Mouse (Mus musculus): ENCODE measurements around the gene Gm13090. TPM values are rescaled to one million over a fixed set of nuclear protein-coding genes. Genes with fewer than 3 reads are reported as not detected.

The Gm13090 gene
- polyA plus RNA-seq, 1 experiment, result not detected

DNA sequence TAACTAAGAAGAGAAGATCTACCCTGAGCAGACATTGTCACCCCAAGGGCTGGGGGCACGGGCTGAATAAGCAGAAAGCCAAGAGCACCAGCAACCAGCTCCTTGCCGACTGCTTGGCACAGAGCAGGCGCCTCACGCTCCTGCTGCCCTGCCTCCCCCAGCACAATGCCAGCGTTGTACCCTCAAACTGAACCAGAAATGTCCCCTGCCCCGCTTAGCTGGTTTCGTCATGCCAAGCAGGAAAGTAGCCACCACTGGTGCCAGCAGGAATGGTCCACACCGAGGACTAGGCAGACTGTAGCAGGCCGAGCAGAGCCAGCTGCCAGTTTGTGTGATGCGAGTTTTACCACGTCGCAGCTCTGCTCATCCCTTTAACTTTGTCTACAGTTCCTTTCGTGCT lies 7.4 kb upstream of the Gm13090 start:
- TF ChIP-seq GATA1 (IDR thresholded peaks at IDR 0.05; ENCODE audit: low read length), result no peak

GRCm38 (mm10) chr4:151083027-151083426 lies 6.3 kb upstream of the Gm13090 start:
- no peak for TF ChIP-seq GATA1 (IDR thresholded peaks at IDR 0.05; ENCODE audit: low read length)

- TF ChIP-seq GATA1 (IDR thresholded peaks at IDR 0.05; ENCODE audit: low read length), result no peak
Observed at GRCm38 (mm10) chr4:151087358-151087757, 2.0 kb upstream of the Gm13090 start.

- no peak for TF ChIP-seq GATA1 (IDR thresholded peaks at IDR 0.05; ENCODE audit: low read length)
Observed at GRCm38 (mm10) chr4:151088819-151089218, 551 bp upstream of the Gm13090 start.

GRCm38 (mm10) chr4:151095207-151095606 lies 5.8 kb downstream of the Gm13090 start:
- TF ChIP-seq GATA1 (IDR thresholded peaks at IDR 0.05; ENCODE audit: low read length), result no peak

DNA sequence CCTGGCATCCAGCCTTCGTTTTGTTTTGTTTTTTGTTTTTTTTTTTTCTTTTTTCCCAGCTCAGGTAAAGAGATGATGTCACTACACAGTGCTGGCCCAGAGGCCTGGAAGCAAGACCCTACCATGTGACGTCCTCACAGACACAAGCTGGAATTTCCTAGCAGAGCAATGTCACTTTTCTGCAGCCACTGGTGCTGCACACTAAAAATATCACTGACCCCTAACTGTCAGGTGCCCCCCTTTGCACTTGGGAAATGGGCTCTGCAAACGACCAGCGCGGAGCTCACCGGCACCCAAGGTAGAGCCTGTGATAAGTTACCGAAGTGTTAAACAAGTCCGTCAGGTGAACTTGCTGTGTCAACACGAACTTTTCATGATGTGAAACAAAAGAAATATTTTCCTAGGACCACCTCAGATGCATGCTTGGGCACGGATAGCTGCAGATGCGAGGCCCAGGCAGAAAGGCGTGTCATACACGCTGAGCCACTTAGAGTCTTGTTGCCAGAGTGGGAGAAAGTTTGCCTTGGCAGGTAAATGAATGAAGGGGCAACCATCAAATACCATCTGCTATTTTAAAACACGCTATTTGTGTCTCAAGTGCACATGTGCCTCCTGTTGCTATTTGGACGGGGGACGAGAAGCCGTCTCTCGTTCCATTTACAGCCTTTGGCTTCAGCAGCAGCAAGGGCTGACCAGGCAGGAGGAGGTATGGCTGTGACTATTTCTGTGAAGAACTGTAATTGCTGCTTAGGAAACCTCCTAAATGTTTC lies 7.1 kb downstream of the Gm13090 start:
- no peak for TF ChIP-seq GATA1 (IDR thresholded peaks at IDR 0.05; ENCODE audit: low read length)

- TF ChIP-seq GATA1 (IDR thresholded peaks at IDR 0.05; ENCODE audit: low read length), result no peak
Observed at GRCm38 (mm10) chr4:151097104-151097438, 7.7 kb downstream of the Gm13090 start.

DNA sequence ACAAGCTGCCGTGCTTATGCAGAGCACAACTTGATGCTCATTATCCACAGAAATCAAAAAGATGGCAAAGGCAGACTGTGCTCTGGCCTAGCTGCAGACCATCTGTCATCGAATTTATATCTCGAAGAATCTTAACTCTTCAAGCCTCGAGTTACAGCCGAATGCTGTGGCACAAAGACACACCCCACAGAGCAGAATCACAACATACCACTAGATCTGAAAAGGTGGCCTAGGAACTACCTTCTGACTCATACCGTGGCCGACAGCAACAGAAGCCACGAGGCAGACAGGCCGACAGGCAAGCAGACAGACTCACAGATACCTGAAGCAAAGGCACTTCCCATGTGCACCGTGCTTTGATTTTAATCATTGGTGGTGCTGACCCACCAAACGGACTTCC lies 14.3 kb downstream of the Gm13090 start:
- TF ChIP-seq GATA1 (IDR thresholded peaks at IDR 0.05; ENCODE audit: low read length), result no peak

- TF ChIP-seq GATA1 (IDR thresholded peaks at IDR 0.05; ENCODE audit: low read length), result no peak
Observed at GRCm38 (mm10) chr4:151104147-151104546, 14.8 kb downstream of the Gm13090 start.

DNA sequence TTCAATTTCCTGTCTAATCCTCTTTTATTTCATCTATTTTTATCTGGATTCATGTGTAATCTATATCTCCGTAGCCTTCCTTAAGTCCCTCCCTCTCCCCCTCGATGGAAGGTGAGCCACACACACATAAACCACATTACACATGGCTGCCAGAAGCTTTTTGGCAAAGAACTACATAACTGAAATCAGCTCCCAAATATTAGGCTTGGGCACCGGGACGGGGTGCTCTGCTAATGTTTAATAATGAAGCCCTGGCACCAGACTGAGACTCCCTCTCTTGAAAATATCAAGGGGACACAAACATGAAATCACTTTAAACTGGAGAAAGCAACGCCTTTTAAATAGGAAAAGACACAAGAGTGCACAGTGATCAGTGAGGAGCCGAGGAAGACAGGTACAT lies 16.5 kb downstream of the Gm13090 start:
- no peak for TF ChIP-seq GATA1 (IDR thresholded peaks at IDR 0.05; ENCODE audit: low read length)

- TF ChIP-seq GATA1 (IDR thresholded peaks at IDR 0.05; ENCODE audit: low read length), result no peak
Observed at GRCm38 (mm10) chr4:151106468-151106867, 17.1 kb downstream of the Gm13090 start.

- no peak for TF ChIP-seq GATA1 (IDR thresholded peaks at IDR 0.05; ENCODE audit: low read length)
Observed at GRCm38 (mm10) chr4:151107131-151108001, 18.0 kb downstream of the Gm13090 start.

DNA sequence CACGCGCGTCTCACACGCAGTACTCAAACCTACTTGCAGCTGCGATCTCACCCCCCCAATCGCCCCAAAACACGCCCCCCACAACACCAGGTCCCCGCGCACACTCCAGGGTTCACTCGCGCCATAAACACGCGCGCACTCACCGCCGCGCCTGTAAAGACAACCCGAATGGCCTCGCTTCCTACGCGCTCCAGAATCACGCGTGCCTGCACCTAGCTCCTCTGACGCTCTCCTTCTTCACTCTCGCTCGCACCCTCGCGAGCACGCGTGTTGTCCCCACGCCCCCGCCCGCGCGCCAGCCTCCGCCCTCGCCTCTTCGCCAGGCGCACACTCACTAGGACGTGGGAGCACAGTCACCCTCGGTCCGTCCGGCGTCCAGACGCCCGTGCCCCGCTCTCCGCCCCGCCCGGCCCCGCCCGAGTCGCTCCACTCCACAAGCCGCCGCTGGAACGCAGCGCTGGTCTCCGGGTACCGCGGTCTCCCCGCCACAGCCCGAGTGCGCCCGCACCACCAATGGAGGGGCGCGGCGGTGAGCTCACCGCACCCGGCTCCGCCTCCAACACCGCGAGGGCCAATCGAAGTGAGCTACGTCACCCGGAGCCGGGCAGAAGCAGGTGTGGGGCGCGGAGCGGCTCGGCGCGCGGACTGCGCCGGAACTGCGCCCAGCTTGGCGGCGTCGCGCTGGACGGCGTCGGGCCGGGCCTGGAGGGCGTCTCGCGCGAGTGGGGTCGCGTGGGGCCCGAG lies 18.8 kb downstream of the Gm13090 start:
- no peak for TF ChIP-seq GATA1 (IDR thresholded peaks at IDR 0.05; ENCODE audit: low read length)

DNA sequence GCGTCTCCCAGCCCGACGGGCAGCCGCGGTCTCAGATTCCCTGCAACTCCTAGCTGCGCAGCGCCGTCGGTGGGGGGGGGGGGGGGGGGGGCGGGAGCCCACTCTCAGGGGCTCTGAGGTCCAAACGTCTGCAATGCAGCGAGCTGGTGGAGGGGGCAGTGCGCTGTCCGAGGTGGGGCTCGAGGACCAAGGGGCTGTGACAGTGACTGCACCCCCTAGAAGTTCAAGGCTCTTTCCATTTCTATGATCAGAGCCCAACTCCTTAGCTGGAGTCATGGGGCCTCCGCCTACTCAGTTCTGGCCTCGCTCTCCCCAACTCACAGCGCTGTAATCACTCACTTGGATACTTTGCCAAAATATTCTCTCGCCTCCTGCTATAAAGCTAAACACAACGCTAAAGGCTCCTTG lies 19.5 kb downstream of the Gm13090 start:
- no peak for TF ChIP-seq GATA1 (IDR thresholded peaks at IDR 0.05; ENCODE audit: low read length)

DNA sequence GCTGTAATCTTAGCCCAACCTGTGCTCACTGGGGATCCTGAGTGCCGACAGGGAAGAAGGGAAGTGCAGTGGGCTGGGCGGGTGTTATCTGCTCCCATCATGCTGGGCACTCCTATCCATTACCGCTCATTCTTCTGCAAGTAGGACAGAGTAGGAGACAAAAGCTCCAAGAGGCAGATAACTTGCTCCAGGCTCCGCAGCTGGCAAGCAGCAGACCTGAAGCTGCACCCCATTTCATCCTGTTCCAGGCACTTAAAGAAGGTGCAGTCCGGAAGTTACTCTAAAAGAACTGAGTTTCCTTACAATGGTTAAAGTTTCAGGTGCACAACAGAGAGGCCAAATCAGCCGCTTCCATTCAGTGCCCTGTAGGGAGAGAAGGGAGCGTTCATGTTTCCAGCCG lies 21.9 kb downstream of the Gm13090 start:
- no peak for TF ChIP-seq GATA1 (IDR thresholded peaks at IDR 0.05; ENCODE audit: low read length)

DNA sequence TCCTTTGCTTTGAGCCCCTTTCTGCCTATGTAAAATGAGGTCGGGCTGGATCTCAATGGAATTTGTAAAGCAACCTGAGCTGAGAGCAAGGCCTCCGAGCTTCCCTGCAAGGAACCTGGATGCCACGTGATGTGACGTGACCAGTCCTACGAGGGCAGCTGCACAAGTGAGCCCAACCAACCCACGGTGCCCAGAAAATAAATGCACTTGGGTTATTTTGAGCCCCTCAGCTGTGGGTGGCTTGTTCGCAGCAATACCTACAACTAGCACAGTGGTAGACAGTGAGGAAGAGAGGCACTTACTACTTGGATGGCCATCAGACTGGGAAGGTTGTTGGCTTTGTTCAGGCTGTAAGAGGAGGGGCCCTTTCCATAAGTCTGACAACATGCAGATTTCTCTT lies 25.2 kb downstream of the Gm13090 start:
- TF ChIP-seq GATA1 (IDR thresholded peaks at IDR 0.05; ENCODE audit: low read length), result no peak

Measured in G1E-ER4 (cell line).